ENCODE assay signal across 8 mouse cellular contexts in the genomic region with DNA sequence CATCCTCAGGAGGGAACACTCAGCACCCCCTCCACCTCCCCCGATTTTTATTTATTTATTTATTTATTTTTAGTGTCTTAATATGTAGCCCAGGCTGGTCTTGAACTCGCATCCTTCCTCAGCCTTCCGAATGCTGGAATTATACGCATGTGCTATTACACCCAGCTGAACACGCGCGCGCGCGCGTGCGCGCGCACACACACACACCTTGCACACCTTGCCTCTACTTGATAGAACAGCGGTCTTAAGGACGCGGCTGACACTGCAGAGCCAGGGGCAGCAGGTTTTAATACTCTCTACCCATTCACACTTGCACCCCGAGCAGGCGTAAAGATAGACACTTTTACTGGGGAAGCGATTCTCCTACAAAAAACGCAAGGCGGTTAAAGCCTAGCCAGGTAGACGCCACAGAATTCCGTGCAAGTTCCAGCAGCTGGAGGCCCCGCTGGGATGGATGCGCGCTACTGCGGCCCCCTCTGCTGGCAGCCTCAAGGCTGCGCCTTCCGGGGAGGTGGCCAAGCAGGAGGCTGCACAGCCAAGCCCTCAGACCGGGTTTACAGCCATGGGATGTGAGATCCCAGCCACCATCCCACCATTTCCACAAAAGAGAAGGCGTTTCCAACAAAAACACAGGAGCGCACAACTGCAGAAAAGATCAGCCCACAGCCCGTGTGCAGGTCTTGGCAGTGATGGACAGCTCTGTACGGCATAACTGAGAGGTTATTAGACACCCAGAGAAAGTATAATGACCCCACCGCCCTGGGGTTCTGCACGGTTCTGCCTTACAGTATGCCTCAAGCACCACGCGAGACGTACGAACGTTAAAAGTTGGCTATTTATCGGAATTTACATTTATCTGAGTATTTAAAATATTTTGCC.
DNase-seq lines count a peak whose midpoint lies in the region; ATAC-seq and TF ChIP-seq lines count a peak whose summit lies in the region.

No protein-coding gene starts in this region.

- H3K79me2 ChIP-seq in CH12.LX (replicated peaks; ENCODE audit: control insufficient read depth, extremely low read depth, insufficient read depth, poor library complexity, severe bottlenecking) = no peaks in the 10 kb centered on the region

- no peak overlapping the region for H3K9ac ChIP-seq in CH12.LX (ENCODE audit: insufficient read depth, low read depth)
- no peak overlapping the region for H3K9ac ChIP-seq in hindbrain, embryonic 16.5 days (ENCODE audit: low read depth, low read length)
- 0 out of 2 replicates have a peak overlapping the region, but pooled peaks have one; percentile 14 for H3K9ac ChIP-seq in midbrain, embryonic 13.5 days (replicated peaks)

- H3K27me3 ChIP-seq in CH12.LX (replicated peaks) = peaks cover 84% of the 10 kb centered on the region
- peaks cover 15% of the 10 kb centered on the region for H3K27me3 ChIP-seq in hindbrain, embryonic 16.5 days (replicated peaks; ENCODE audit: control insufficient read depth, insufficient read depth, low read length)
- peaks cover 70% of the 10 kb centered on the region for H3K27me3 ChIP-seq in limb, embryonic 10.5 days (ENCODE audit: low read depth, poor library complexity, severe bottlenecking)
- H3K27me3 ChIP-seq in midbrain, embryonic 13.5 days = peaks cover 51% of the 10 kb centered on the region

- no peaks in the 10 kb centered on the region for H3K36me3 ChIP-seq in CH12.LX (replicated peaks in 1 of 2; ENCODE audit: control insufficient read depth in 1 of 2, insufficient read depth in 1 of 2, low read length in 1 of 2)
- H3K36me3 ChIP-seq in hindbrain, embryonic 16.5 days (ENCODE audit: control insufficient read depth, insufficient read depth, low read length) = no peaks in the 10 kb centered on the region
- H3K36me3 ChIP-seq in limb, embryonic 10.5 days = no peaks in the 10 kb centered on the region
- H3K36me3 ChIP-seq in midbrain, embryonic 13.5 days = no peaks in the 10 kb centered on the region

- no peak overlapping the region for H3K4me2 ChIP-seq in CH12.LX (ENCODE audit: insufficient read depth, low read depth, poor library complexity, severe bottlenecking)
- H3K4me2 ChIP-seq in hindbrain, embryonic 16.5 days (ENCODE audit: low read length) = peak overlapping the region; percentile 51
- peak overlapping the region; percentile 38 for H3K4me2 ChIP-seq in midbrain, embryonic 13.5 days (replicated peaks)

- no peaks in the 10 kb centered on the region for H3K9me3 ChIP-seq in CH12.LX (replicated peaks; ENCODE audit: low read length)
- H3K9me3 ChIP-seq in hindbrain, embryonic 16.5 days (ENCODE audit: control insufficient read depth, low read length) = no peaks in the 10 kb centered on the region
- no peaks in the 10 kb centered on the region for H3K9me3 ChIP-seq in limb, embryonic 10.5 days (replicated peaks)
- no peaks in the 10 kb centered on the region for H3K9me3 ChIP-seq in midbrain, embryonic 13.5 days

- TF ChIP-seq EP300 in CH12.LX (IDR thresholded peaks at IDR 0.05; ENCODE audit: low read length) = no peak

- dilution Hi-C loops in CH12.LX (cut with MboI; ENCODE audit: extremely low pct_ligation_motif_present, extremely low pct_unique_long_range_greater_than_20kb, low sequenced_read_pairs) = no loop called here

- no peak for DNase-seq in CH12.LX (ENCODE audit: extremely low read depth)
- peak; percentile 76 for DNase-seq in adrenal gland, postnatal 10 days
- DNase-seq in frontal cortex, postnatal 10 days (ENCODE audit: low spot score in 2 of 2) = peak; percentile 38 to 65
- peak; percentile 87 for DNase-seq in limb, embryonic 10.5 days (ENCODE audit: low spot score)
- DNase-seq in testis, postnatal 14 days (ENCODE audit: low spot score) = peak; percentile 56
- no peak for DNase-seq in T-cell, adult 2 months (ENCODE audit: low spot score)

- 0 out of 4 replicates have a peak, but pooled peaks of 1 of the 2 experiments have one; percentile 13 for TF ChIP-seq CTCF in CH12.LX (conservative IDR thresholded peaks at IDR 0.05 in 1 of 2, IDR thresholded peaks at IDR 0.05 in 1 of 2; ENCODE audit: low read depth in 2 of 2, low read length in 2 of 2)

- peak; percentile 7 for TF ChIP-seq RAD21 in CH12.LX (IDR thresholded peaks at IDR 0.05; ENCODE audit: low read depth, low read length)

- WGBS in hindbrain, embryonic 16.5 days = 18% methylated on average over 43 of the region's 43 CpGs
- WGBS in limb, embryonic 10.5 days = 19% methylated on average over 43 of the region's 43 CpGs
- 19% methylated on average over 43 of the region's 43 CpGs for WGBS in midbrain, embryonic 13.5 days

- ATAC-seq in hindbrain, embryonic 16.5 days = peak; percentile 84
- ATAC-seq in midbrain, embryonic 13.5 days = peak; percentile 69

- no peak overlapping the region for H3K4me3 ChIP-seq in CH12.LX (replicated peaks in 1 of 3; ENCODE audit: low read depth in 2 of 3, low read length in 2 of 3, poor library complexity in 1 of 3)
- H3K4me3 ChIP-seq in hindbrain, embryonic 16.5 days (ENCODE audit: low read length) = peak overlapping the region; percentile 27
- H3K4me3 ChIP-seq in limb, embryonic 10.5 days = peak overlapping the region; percentile 37
- peak overlapping the region; percentile 19; the same call in 1 of the 2 replicates for H3K4me3 ChIP-seq in midbrain, embryonic 13.5 days (replicated peaks)

- no peak overlapping the region for H3K27ac ChIP-seq in CH12.LX (ENCODE audit: insufficient read depth, low read depth)
- H3K27ac ChIP-seq in hindbrain, embryonic 16.5 days (ENCODE audit: low read depth, low read length) = no peak overlapping the region
- no peak overlapping the region for H3K27ac ChIP-seq in limb, embryonic 10.5 days
- H3K27ac ChIP-seq in midbrain, embryonic 13.5 days = no peak overlapping the region

- H3K4me1 ChIP-seq in CH12.LX (ENCODE audit: control insufficient read depth in 1 of 2, insufficient read depth in 2 of 2) = no peaks in the 10 kb centered on the region
- H3K4me1 ChIP-seq in hindbrain, embryonic 16.5 days (ENCODE audit: control insufficient read depth, insufficient read depth, low read depth, low read length) = peaks cover 6% of the 10 kb centered on the region
- H3K4me1 ChIP-seq in limb, embryonic 10.5 days = peaks cover 56% of the 10 kb centered on the region
- H3K4me1 ChIP-seq in midbrain, embryonic 13.5 days (replicated peaks) = peaks cover 8% of the 10 kb centered on the region

- no peak for TF ChIP-seq POLR2A in CH12.LX (IDR thresholded peaks at IDR 0.05; ENCODE audit: low read depth, low read length)

- in situ Hi-C loops in CH12.LX (cut with MboI; ENCODE audit: low pct_ligation_motif_present, low pct_unique_long_range_greater_than_20kb, low sequenced_read_pairs) = loop anchor here (25.0 kb wide), 1 partner anchor 362 kb away; no protein-coding TSS in a partner anchor

TF ChIP-seq in CH12.LX, 34 proteins besides CTCF, POLR2A, EP300 and RAD21:
- no peak for TF ChIP-seq ZNF384 (IDR thresholded peaks at IDR 0.05; ENCODE audit: low read depth, low read length)
- TF ChIP-seq MEF2A (IDR thresholded peaks at IDR 0.05; ENCODE audit: borderline replicate concordance, low read depth, low read length) = no peak
- TF ChIP-seq RCOR1 (conservative IDR thresholded peaks at IDR 0.05; ENCODE audit: low read depth, low read length) = no peak
- no peak for TF ChIP-seq UBTF (IDR thresholded peaks at IDR 0.05; ENCODE audit: low read depth, low read length)
- no peak for TF ChIP-seq TBP (conservative IDR thresholded peaks at IDR 0.05; ENCODE audit: low read depth, low read length)
- no peak for TF ChIP-seq JUN (IDR thresholded peaks at IDR 0.05; ENCODE audit: insufficient read depth, low read depth, low read length)
- no peak for TF ChIP-seq USF2 (conservative IDR thresholded peaks at IDR 0.05; ENCODE audit: low read depth, low read length)
- TF ChIP-seq CHD2 (IDR thresholded peaks at IDR 0.05; ENCODE audit: low read length) = no peak
- TF ChIP-seq NELFE (IDR thresholded peaks at IDR 0.05; ENCODE audit: low read depth, low read length) = no peak
- no peak for TF ChIP-seq TCF12 (IDR thresholded peaks at IDR 0.05; ENCODE audit: low read depth, low read length)
- TF ChIP-seq MAX (IDR thresholded peaks at IDR 0.05; ENCODE audit: low read length) = no peak
- no peak for TF ChIP-seq KAT2A (IDR thresholded peaks at IDR 0.05; ENCODE audit: insufficient replicate concordance, low read length)
- TF ChIP-seq ZKSCAN1 (IDR thresholded peaks at IDR 0.05; ENCODE audit: borderline replicate concordance, low read depth, low read length) = no peak
- TF ChIP-seq ELF1 (IDR thresholded peaks at IDR 0.05; ENCODE audit: low read depth, low read length) = no peak
- no peak for TF ChIP-seq ZMIZ1 (IDR thresholded peaks at IDR 0.05; ENCODE audit: low read depth, low read length)
- no peak for TF ChIP-seq BHLHE40 (IDR thresholded peaks at IDR 0.05; ENCODE audit: low read depth, low read length)
- no peak for TF ChIP-seq E2F4 (IDR thresholded peaks at IDR 0.05; ENCODE audit: insufficient replicate concordance, low read depth, low read length)
- no peak for TF ChIP-seq IRF4 (IDR thresholded peaks at IDR 0.05; ENCODE audit: low read depth, low read length)

Comparison
In these comparisons a context has a peak if more than half of its experiments do, and no peak if none do; other contexts are left out.
1. DNase-seq: peak in adrenal gland, postnatal 10 days (single experiment), frontal cortex, postnatal 10 days (2 of 2), limb, embryonic 10.5 days (single experiment) and testis, postnatal 14 days (single experiment); none in CH12.LX (single experiment) and T-cell, adult 2 months (single experiment).
2. H3K4me3 ChIP-seq: peak in hindbrain, embryonic 16.5 days (single experiment), limb, embryonic 10.5 days (single experiment) and midbrain, embryonic 13.5 days (single experiment); none in CH12.LX (0 of 3).